Mouse (Mus musculus): ENCODE data around the gene Yipf7.

Yipf7 gene

DNA sequence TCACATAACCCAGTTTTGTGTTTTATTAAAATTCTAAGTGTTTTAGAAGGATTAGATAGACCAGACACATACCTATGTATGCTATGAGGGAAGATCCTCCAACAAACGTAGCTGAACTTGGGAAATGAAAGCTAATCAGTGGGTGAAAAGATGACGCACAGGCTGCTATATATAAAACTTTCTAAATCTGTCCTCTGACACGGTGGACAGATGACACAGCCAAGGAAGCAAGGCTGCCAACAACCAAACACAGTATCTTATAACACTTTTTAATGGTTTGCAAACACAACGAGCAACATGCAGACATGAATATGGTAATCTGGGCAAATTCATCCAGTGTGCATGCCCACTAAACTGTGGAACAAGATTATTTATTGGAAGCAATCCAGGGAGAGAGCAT, at the start of gene Yipf7:
Yipf7 (minus strand) TSS at position 160 of the 400 bp plus-strand sequence.
- DNase-seq = peak; percentile 73

DNA sequence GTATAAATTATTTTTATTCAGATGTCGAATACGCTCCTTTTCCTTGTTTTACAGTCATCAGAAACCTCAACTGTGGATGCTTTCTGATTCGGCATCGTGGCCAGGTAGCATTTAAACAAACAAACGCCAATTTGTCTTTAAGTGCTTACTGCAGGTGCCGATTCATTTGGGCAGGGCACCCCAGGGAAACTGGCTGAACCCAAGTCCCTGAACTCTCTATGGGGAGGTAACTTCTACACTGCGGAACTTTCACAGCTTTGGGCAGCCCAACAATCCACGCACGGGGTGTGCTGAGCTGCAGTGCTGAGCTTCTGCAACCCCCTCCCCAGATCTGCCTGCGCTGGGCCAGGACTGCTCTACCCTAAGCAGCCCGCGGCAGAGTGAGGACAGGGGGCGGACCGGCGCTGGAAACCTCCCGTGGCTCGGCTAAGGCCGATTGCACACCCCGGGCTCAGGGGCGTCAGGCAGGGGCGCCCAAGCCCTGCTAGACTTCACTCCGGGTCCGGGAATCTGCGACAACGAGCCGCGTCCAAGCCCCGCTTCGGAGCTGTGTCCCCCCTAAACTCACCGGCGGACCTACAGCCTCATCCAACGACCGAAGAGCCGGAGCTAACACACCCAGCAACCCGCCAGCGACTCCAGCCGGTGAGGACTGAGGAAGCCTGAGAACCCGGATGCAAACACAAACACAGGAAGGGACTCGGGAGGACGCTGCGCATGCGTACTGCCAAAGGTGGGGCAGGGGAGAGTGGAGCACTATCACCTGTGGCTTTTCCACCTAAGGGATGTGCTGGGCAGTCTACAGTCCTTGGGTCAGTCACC, 49.4 kb upstream of the Yipf7 start, which contains the start of gene Gnpda2:
Gnpda2 (minus strand) TSS at position 701 of the 822 bp plus-strand sequence.
- peak; percentile 90 for DNase-seq

DNA sequence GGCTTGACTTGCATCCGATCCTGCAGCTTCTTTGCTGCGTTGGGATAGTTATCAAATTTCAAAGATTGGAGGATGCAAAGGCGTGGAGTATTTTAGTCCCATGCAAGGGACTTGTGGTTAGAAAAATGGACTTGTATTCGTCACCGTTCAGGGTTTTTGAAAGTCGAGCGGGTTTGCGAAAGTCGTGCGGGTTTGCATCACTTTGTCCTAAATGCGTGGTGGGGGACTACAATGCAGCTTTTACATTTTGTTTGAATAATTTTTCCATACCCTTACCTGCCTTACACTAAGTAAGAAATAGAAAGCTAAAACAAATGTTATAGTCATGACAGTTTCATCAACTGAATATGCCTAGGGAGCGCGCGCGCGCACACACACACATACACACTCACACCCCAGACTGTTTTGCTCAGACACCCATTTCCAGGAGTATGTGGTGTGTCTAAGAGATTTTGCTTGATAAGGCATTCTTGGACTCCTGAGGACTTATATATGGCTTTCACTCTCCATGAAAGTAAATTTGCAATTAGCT, 15.0 kb upstream of the Yipf7 start:
- DNase-seq = peak; percentile 34

DNA sequence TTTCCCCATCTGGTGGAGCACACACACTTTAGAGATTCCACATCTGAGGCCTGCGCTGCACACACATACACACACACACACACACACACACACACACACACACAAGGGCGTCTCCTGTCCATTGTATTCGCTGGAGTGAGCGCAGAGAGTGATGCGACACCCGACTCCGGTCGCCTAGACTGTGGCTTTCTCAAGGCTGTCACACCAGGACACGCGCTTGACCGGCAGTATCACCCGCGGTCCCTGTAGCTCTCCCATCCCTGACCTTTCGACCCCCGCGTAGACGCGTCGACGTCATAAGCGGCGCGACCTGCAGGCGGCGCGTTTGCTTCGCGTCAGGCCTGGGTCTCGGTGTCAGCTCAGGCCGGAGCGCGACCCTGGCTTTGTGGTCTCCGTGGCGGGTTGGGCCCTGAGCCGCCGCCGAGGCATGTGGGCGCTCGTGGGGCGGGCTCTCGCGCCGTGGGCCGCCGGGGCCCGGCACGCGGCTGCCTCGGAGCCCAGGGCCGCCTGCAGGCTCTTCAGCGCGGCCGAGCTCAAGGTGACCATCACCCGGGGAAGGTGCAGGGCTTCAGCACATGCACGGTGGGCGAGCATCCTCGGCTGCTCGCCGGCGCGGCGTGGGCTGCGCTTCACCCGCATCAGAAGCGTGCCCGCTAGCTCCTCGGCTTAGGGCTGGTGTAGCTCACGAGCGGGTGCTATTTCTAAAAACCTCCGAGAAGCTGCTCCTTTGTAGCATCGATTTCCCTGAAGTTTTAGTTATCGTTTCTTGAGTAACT, 14.4 kb upstream of the Yipf7 start, which contains the start of gene Guf1:
Guf1 (plus strand) TSS at position 296 of the 776 bp plus-strand sequence.
- peak; percentile 97 for DNase-seq

DNA sequence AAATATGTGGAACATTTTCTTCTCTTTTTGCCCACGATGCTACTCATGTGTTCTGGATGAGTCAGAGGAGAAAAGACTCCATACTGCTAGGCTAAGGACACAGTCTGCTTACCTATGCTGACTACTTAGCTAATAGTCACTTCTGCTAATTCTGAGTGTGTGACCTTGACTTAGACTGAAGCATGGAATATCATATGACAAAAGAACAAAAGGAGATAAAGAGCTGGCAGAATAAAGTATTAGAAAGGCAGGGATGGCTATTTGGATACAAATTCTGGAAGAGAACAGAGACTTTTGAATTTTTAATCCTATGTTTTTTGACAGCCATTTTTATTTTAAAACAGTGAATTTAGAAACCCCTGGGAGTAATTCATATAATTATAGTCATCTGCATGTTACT, 768 bp downstream of the Yipf7 start:
- no peak for DNase-seq

DNA sequence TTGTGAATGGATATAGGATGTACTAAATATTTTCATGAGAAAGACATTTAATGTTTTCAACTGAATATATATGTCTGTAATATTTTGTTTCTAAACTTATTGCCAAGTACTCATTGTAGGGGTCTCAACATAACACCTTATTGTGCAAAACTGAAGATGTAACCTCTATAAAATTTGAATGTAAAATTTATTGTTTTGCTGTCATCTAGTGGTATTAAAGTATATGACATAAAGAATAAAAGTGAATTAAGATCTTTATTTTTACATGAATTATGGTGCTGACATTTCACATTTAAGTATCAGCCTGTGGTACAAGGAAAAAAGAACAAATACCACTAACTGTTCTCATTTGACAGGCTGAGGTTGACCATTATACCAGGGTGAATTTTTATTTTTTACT, 18.5 kb downstream of the Yipf7 start:
- DNase-seq = no peak

DNA sequence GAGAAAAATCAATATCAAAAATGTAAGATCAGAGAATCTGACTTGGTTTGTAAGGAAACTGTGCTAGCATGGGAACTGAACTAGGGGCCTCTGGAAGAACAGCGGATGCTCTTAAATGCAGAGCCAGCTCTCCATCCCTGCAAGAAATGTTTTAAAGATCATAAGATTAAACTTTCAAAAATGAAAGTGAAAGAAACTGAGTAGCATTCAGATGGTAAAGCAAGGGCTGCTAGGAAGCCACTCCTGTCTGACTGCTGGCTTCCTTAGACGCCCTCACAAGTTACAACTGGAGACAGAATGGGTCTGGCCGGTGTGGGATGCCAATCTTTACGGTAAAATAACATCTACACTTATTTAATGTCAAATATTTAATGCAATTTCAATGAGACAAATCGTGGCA, 20.4 kb downstream of the Yipf7 start:
- no peak for DNase-seq

DNA sequence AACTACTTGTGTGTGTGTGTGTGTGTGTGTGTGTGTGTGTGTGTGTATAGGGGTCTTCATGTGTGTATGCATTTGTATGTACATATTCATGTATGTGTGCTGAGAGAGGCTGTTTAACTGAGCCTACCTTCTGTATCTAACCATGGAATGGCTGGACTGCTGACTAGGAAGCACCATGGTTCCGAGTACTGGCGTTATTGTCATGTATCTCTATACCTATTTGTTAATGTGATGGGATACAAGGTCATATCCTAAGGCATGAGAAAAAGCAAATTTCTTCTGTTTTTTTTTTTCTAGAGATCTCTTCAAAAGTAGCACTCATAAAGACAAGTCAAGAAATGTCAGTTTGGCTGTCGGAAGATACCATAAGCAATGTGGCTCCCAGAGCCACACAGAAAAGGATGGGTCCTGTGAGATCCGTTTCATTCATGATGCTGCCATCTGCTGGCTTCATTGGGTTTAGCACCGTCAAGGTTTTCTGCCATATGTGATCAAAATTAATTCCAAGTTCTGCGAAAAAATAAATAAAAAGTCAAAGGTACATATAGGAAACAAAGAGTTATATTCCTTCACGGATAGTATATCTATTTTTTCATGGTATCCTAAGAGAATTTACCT, 21.7 kb downstream of the Yipf7 start:
- peak; percentile 77 for DNase-seq

DNA sequence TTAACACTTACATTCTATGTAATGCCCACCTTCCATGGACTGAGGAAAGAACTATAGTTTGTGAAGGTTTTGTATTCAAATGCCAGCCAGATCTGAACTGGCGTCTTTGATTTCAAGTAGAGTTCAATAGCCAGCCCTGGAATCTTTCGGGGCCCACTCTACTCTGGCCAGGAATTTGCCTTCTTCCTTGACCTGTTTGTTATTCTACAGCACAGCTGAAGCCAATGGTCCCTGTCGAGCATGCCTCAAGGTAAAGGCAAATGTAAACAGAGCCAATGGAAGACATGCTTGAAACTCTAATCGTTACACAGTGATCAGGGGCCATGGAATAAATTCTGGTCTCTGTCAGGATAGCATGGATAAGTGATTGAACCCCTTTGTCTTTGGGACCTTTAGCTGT, 30.2 kb downstream of the Yipf7 start:
- DNase-seq = no peak

DNA sequence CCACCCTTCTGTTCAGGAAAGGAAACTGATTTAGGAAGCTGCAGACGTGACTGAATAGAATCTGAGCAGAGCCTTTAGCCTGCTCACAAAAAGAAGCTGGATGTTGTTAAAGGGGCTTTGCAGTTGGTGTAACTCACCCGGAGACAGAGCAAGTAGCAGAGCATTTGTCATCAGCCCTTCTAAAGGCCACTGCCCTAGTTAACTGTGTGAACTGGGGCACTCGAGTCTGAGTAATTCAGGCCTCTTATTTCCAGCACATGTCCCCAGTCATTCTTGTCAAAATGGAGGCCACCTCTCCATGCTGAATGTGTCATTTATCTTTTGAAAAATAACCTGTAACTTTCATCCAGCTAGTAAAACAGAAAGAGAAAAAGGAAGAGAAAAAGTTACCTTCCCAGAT, 30.8 kb downstream of the Yipf7 start:
- no peak for DNase-seq

DNA sequence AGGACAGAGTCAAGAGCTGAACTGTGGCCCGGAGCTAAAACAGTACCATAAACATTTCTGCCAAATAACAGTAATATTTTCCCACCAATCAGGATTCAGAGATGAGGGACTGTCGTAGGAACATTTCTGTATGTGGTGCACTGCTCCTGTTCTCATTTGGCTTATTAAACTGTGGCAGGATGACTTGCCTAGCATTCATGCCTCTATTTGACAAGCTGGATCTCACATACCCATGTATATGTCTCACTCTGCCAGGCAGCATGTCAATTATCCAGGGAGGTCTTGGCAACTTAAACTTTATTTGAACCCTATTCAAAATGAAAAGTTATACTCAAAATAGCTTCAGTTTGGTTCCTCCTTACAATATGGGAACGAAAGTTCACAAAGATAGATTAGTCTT, 35.4 kb downstream of the Yipf7 start:
- no peak for DNase-seq

DNA sequence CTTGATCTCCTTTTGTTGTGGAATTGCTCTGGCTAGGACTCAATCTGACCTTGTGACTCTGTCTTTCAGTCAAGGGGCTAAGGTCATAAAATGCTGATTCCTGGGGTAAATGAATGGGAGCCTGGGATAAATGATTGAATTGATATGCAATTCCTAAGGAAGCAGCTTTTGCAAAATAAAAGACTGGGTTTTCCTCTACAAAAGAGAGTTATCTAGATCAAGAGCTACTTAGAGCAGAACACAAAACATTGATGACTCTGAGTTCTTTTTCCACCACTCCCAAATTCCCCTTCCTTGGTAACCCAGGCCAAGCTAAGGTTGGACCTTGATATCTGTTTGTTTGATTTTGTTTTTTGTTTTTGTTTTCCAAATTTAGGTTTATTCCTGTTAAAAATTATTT, 53.4 kb downstream of the Yipf7 start:
- no peak for DNase-seq

DNA sequence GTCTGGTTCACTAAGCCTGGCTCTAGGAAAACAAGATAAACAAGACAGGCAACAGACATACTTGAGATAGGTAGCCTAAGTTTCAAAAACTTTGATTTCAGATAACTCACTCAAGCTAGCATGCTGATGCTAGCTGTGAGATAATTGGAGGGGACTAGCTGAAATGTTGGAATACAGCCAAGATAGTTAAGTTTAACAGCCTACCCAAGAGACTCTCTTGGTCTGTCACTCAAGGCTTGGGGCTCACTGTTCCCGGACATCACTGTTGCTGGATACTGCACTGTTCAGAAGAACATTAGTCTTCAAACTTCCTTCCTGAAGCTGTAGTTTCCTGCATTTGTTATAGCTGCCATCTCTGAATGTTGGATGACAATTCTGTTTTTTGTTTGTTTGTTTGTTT, 74.9 kb downstream of the Yipf7 start:
- no peak for DNase-seq
